Mouse (Mus musculus) gastrocnemius, adult 18-20 months (tissue): ENCODE results near the gene Zp2. TPM values are rescaled to one million over a fixed set of nuclear protein-coding genes. Genes with fewer than 3 reads are reported as not detected.

ENCODE experiments used
- DNase-seq: peaks from one replicate; pipeline ENCODE4 v3.0.0; 2021; ENCODE audit warnings: low spot score
- total RNA-seq, 2 experiments: library from RNA; stranded (reverse); gene quantifications; 2 replicates each; pipeline ENCODE4 v1.2.3; 2021

Zp2 gene
- total RNA-seq, 2 experiments from 2014 or later: 0.09 to 0.43 TPM

DNA sequence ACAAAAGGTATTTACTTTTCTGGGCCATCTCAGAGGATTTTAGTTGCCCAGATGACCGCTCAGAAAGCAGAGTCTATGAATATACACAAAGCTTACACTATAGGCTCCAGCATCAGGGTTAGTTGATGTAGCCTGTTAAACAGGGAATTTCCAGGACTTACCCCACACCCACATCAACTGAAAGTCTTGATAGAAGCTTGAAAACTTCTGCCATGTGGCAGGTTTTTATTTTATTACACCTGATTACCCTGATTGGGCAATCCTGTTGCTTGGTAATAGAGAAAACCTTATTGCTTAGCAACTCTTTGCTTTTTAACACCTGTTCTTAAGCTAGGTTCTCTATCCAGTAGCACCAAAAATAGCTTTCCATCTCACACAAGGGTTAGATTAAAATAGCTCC is 2.3 kb downstream of the Zp2 start:
- DNase-seq: no peak

DNA sequence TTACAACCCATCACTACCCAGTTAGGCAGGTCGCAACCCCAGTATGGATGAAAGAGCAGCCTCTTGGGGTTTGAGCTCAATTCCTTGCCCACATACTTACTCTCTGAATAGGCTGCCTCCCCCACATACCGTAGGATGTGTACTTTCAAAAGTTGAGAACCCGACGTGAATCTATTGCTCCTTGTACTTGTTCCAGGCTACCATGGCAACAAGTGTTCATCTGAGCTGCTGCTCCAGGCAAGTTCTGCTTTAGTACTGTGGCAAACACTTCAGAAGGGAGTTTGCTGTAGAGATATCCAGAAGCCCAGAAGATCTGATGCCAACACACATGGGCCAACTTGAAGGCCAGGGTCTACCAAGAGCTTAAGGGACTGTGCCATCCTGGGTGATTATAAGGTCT is 16.1 kb downstream of the Zp2 start:
- no peak for DNase-seq

DNA sequence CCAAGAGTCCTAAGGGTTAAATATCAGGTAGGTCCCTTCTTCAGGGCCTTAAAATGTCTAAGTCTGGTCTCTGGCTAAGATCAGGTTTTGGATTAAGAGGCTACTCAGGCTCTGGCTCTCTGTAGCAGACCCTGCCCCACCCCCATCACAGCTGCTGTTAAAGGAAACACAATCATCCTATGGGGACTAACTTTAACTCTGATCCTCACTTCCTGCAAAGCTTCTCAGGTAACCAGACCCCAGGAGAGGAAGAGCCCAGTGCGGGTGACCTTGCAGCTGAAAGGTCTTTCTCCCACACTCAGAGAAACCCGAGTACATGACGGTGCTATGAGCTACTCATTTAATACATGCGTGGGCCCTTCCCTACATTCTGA is 17.4 kb downstream of the Zp2 start:
- no peak for DNase-seq

DNA sequence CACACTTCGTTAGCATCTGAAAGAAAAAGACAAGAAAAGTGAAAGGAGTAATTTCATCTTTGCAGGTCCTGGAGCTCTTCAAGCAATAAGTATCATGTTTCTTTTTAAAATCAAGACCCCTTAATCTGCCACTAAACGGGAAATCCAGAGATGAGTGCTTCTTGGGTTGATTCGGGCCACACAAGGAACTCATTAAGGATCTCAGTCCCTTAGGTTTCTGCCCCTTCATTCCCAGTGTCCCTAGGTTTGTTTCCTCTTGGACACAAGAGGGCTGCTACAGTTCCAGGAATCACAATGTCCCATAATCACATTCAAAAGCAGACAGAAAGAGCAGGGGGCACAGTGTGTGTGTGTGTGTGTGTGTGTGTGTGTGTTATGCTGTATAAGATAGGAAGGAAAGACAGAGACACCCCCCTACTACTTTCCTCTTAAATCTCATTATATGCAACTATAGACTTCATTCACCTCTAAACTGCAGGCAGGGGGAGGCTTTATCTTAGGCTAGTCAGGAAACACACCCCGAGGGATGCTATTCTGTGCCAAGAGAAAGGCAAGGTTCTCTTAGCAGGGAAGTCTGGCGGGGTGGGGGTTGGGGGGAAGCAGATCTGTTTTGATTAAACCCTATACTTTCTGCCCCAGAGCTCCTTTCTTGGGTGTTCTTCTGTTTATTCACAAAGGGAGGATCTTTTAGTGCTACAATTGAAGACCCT is 18.0 kb downstream of the Zp2 start:
- DNase-seq: no peak

DNA sequence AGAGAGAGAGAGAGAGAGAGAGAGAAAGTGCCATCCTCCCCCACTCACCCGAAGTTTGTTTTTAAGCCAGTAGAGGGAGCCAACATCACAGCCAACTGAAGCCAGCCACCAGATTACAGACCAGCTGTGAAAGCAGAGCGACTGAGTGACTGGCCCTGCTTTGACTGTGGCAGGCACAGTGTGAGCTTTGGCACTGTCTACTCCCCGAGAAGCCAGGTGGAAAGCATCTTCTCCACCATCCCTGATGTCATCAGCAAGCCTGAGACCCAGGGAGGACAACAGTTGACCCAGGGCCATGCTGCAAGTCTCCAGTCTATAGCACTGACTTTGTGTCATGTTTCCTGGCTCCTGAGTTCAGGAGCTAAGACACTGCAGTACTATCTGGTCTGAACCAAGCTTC is 20.2 kb downstream of the Zp2 start:
- peak; percentile 75 for DNase-seq

DNA sequence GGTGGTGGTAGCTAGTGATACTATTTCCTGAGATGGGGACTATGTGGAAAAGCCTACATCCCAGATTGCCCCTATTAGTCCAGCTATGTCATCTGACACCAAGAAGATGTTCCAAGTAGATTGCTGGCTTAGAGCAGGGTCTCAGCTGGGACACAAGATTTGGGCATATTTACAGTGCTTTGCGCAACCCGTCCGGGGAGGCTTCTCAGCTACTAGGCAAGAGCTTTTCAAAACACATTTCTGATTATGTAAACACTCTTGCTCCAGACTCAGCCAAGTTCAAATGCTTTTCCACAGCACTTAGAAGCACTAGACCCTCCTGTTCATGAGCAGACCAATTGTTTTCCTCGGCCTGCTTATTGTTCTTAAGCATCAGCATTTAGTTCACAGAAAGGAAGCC is 21.3 kb downstream of the Zp2 start:
- DNase-seq: peak; percentile 64

DNA sequence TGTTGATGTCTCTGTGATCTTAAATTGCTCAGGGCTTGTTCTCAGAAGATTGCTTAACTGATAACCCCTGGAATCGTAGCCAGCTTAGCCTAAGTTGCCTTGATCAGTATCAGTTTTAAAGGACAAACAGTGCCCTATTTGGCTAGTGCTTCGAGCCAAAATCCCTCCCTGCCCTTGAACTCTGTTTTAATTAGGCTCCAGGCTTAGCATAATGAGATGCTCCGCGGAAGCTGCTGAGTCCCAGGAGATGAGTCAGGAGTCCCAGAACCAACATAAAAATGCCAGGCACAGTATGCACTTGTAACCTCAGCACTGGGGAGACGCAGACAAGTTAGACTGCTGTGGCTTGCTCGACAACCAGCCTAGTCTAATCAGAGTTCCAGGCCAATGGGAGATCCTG is 27.6 kb downstream of the Zp2 start:
- DNase-seq: no peak

DNA sequence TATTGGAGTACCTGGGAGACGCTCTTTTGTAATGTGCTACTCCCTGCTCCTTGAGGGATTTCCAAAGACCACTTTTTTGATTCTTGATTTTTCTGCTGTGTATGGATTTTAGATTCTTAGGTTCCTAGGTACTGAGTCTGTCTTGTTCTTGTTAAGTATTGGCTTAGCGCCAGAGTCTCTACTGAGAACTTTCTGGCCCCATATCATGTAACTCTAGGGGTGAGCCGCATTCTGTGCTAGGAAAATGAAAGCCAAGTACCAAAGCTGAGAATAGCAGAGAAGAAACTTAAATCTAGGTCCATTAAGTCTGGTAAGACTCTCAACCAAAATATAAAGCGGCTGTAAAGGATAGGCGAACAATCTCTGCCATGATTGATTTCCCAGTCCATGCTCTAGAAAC is 28.1 kb downstream of the Zp2 start:
- no peak for DNase-seq

DNA sequence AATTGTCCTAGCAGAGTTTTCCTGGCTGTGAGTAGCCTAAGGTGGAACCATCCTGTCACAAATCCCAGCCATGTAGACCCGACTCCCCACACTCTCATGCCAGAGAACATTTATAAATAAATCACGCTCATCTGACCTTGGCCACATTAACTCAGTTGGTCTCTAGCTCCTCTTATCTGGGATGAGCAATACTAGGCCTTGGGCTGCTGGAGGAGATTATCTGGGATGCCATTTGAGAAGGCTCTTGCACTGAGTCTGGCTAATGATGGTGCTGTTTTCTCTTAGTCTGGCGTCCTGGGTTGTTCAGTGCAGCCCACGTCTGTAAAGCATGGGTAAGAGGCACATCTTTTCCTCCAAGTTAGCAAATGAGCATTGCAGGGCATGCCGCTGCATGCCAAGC is 35.4 kb downstream of the Zp2 start:
- DNase-seq: no peak

DNA sequence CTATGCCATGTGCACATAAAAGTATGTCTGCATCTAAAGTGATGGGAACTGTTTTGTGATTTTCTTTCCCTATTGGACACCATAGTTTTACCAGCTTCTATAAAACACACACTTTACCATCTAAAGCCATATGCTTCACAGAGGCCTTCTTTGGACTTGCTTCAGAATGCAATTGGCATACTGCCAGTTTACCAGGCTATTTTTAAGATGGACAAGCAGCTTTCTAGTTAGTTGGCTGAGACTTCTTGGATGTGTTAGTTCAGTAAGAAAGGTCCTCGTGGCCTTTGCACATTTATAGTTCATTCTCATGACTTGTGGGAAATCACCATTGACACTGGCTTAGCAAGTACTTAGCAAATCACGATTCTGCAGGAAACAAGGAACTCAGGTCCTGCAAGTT is 38.7 kb downstream of the Zp2 start:
- no peak for DNase-seq

DNA sequence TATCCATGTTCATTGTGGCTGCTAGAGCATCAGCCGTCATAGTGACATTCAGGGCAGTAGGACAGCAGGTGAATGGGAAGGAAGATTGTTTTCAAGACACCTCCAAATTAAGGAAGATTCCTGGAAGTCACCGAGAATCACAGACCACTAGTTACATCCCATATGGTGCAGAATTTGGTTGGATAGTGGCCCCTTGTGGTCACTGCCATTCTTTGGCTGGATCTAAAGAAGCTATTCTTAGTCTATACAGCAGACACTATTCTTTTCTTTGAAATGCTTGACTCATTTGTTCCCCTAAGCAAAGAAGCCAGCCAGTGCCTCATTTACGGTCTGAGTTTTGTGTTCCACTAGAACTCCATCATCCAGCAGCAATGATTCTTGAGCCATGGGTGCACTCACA is 40.1 kb downstream of the Zp2 start:
- DNase-seq: no peak

DNA sequence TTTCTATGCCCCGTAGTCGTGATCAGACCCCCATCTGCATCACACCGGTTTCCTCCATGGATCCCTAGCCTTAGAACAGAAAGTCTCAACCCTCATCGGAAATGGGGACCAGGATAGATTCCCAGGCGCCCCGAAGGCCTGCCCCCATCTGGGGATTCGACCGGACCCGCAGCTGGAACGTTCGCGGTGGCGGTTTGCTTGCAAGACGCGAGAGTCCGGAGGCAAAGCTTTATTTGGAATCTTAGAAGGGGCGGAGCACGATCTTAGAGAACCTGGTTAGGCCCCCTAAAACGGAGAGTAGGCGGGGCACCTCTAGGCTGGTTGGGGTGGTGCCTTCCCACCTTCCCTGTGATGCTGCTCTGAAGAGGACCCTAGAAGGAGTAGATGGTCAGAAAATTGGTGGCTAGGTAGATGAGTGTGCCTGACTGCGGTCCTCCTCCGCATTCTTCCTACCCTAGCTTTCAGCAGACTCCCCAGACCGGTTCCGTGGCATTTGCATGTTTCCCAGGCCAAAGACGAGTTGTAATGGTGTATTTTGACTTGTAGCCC is 42.0 kb downstream of the Zp2 start:
- DNase-seq: no peak

DNA sequence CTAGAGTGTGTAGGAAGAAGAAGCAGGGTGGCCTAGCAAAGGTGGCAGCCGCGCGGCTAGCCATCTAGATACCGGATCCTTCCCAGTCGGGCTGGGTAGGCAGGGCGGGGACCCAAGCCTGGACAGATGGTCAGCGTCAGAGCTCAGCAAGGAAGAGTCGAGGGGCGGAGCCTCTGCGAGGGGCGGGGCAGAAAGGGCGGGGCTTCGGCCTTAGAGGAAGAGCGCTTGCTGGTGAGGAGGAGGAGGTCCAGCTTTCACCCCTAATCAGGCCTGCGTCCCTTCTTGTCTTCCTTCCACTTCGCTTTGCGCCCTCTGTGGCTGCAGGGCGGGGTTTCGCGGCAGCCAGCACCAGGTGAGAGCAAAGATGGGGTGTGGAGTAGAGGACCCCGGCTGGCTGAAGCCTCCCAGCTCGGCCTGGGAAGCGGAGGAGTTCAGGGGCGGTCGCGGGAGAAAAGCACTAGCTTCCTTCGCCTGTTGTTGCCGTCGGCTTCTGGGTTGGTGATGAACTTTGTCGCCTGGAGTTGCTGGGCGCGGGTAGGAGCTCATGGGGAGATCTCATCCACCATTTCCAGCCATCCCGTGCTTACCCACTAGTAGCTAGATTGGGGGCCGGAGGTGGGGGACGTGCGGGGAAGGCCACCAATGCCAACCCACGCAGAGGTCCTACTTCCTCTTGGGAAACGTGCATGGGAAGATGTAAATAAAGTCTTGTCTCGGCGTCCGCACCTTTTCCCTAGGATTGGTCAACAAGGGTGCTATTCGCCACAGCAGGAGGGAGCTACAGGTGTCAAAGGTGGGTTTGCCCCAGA is 42.7 kb downstream of the Zp2 start, which contains the start of gene Tmem159:
Gene Tmem159 (plus strand): TSS at position 190 of the 809 bp plus-strand sequence.
- DNase-seq: peak; percentile 94

DNA sequence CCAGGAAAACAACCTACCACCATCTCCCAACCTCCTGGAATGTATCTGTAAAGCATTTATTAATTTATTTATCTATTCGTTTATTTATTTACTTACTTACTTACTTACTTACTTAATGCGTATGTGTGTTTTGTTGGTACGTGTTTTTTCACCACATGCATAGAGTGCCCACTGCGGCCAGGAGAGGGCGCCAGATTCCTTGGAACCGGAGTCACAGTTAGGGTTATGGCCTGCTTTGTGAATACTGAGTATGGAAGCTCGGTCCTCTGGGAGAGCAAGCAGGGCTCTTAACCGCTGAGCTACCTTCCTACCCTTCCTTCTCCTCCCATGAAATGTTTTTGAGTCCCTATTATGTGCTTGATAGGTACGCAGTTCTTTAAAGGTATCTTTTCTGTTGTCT is 46.7 kb downstream of the Zp2 start:
- peak; percentile 75 for DNase-seq

DNA sequence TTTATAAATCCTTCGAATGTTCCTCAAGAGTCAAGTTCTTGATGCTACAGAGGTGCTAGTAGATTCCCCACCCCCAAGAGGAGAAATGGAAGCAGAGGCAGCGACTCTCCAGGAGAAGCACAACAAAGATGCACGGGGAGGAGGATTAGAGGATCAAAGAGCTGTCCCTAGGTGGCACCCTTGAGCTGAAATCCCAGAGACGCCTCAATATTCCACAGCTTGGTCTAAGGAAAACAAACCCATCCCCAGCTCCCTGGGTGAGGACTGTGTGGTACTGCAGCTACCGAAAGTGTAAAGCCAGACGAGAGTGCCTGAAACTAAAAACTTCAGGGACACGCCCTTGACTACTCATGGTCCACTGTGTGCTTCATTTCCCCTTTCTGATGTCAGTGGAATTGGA is 47.2 kb downstream of the Zp2 start:
- peak; percentile 75 for DNase-seq

DNA sequence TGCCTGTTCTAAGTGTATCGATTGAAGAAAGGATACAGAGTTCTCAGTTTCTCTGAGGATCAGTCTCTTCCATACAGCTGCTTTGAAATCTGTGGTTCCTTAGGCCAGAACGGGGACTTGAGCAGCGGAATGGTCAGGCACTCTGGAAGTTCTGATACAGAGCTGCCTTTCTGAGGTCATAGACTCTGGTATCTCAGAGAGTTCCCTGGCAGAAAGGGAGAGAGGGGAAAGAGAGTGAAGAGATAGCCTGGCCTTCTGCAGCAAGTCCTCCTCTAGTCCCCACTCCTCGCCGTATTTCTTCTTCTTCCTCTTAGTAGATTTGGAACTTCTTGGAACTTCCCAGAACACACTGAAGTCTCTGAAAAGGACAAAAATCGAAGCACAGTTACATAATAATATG is 49.9 kb downstream of the Zp2 start, which contains the start of gene Dnah3:
Gene Dnah3 (minus strand): TSS at position 101 of the 400 bp plus-strand sequence.
- DNase-seq: no peak

DNA sequence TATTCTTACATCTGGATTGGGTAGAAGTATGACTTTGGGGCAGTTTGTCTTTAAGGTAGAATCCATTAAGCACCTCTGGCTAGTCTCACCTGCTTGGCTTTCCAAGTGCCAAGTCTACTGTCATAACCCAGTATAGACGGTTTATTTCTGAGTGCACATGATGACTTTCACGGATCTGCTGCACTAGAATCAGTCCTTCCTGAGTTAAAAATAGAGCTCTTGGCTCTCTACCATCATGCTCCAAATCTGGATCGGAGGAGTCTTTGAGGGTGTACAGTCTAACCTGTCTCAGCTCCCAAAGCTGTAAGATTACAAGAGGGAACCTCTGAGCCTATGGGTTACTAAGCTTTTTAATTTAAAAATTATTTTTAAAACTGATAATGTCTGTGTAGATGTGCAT is 50.9 kb downstream of the Zp2 start:
- DNase-seq: peak; percentile 40

DNA sequence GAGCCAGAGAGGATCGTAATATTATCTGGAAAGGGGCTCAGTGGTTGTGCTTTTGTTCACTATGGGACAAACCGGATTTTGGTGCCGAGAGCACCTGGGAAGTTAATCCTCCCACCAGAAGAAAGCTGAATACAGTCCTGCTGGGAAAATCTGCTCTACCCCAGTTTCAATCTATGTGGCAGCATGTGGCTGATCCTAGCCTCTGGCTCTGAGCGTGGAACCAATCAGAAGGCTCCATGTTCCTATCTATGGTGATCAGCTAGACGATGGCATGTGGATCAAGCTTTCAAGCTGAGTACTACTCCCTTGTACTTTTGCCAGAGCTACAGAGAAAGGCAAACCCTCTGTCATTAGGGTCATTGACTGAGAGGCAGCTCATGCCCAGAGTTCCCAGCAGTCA is 52.1 kb downstream of the Zp2 start:
- no peak for DNase-seq

DNA sequence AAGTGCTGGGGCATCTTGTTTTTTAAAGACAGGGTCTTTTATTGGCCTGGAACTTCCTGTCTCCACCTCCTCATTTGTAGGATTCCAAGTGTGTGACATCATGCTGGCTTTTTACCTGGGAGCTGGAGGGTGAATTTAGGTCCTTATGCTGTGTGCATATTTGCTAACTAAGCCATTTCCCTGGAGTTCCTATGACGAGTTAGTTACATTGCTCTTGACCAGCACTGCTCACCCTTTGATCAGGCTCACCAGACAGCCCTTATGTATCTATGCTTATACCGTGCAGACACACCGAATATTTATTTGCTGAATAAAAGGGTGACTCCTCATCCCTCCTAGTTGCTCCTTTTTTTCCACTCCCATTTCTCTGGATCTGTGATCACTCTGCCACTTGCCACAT is 64.9 kb downstream of the Zp2 start:
- no peak for DNase-seq
